Mouse (Mus musculus) lung, adult 2 months (tissue): ENCODE measurements at regions not wholly inside any gene's neighbourhood (a gene's known extent, or its start where the extent isn't known, plus 50 kb on each side); places are given as distances from the start of the nearest gene placed in this dataset.
"Not testable (repeated sequence)": the region's sequence is repeated elsewhere in the genome, so short reads cannot be mapped to it uniquely, and the experiment has no call there.

Experiments
- CTCF ChIP-seq: fragments of 200-500 bp; IDR thresholded peaks from 2 replicates; pipeline ENCODE4 v1.5.1; 2011; ENCODE audit warnings: mild to moderate bottlenecking, low read length, control low read depth; ENCODE audit not compliant: insufficient read depth
- POLR2A ChIP-seq: fragments of 200-500 bp; IDR thresholded peaks from 2 replicates; pipeline ENCODE4 v1.6.1; 2011; ENCODE audit warnings: low read depth, mild to moderate bottlenecking, control low read depth, low read length, borderline replicate concordance; ENCODE audit errors: extremely low read depth

- TF ChIP-seq CTCF, POLR2A: not testable (repeated sequence)
Observed at GRCm38 (mm10) chr14:61760176-61760575, 152.9 kb downstream of the Kcnrg start.
